Mouse (Mus musculus): ENCODE results near the gene Urod. TPM values are rescaled to one million over a fixed set of nuclear protein-coding genes. Genes with fewer than 3 reads are reported as not detected.

The Urod gene
- polyA plus RNA-seq, 1 experiment from 2014 or later, result 76.8 TPM

DNA sequence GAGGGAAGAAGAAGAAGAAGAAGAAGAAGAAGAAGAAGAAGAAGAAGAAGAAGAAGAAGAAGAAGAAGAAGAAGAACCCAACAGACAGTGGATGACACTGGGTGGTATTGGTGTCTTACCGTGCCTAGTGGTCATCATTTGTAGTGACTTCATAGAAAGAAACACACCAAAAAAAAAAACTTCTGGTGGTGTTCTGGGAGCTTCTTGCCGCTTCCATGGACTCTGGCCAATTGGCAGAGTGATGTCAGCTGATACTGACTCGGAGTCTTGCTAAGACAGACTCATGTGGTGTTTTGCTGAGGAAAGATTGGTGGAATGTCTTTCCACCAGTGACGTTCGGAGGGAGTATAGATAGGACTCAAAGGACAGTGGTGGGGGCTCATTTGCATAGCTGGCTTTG is 16.0 kb upstream of the Urod start:
- H3K27me3 ChIP-seq, result no peaks in the 10 kb centered on the region
- 87% methylated on average over 5 of the region's 5 CpGs for WGBS
- H3K9ac ChIP-seq, result no peak overlapping the region
- H3K27ac ChIP-seq (replicated peaks), result no peak overlapping the region
- no peak overlapping the region for H3K4me2 ChIP-seq
- H3K9me3 ChIP-seq, result no peaks in the 10 kb centered on the region
- H3K4me3 ChIP-seq, result no peak overlapping the region
- no peak for ATAC-seq (ENCODE audit: low read depth)
- H3K36me3 ChIP-seq, result no peaks in the 10 kb centered on the region
- no peaks in the 10 kb centered on the region for H3K4me1 ChIP-seq (replicated peaks)

DNA sequence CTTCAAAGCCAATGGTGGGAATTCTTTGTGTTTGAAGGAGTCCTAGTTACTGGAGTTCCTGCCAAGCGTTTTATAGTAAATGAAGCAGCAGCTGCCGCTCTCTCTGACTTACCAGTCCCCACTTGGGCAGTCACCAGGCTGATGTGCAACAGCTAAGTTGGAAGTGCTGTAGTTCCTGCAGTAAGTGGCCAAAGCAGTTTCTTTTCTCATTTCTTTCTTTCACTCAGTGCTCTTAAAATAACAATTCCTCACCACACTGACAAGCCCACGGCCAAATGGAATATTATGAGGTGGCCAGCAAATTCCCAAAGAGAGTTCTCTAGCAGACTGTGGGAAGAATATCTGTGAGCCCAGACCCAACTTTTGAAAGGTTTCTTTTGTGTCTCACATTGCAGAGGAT is 12.8 kb upstream of the Urod start:
- WGBS, result 69% methylated on average over 3 of the region's 3 CpGs
- no peak overlapping the region for H3K4me2 ChIP-seq
- no peak overlapping the region for H3K4me3 ChIP-seq
- no peaks in the 10 kb centered on the region for H3K9me3 ChIP-seq
- H3K4me1 ChIP-seq (replicated peaks), result 0 out of 2 replicates have a peak, but pooled peaks cover 3% of the 10 kb centered on the region
- ATAC-seq (ENCODE audit: low read depth), result no peak
- no peak overlapping the region for H3K9ac ChIP-seq
- no peak overlapping the region for H3K27ac ChIP-seq (replicated peaks)
- H3K36me3 ChIP-seq, result peaks cover 28% of the 10 kb centered on the region
- no peaks in the 10 kb centered on the region for H3K27me3 ChIP-seq

DNA sequence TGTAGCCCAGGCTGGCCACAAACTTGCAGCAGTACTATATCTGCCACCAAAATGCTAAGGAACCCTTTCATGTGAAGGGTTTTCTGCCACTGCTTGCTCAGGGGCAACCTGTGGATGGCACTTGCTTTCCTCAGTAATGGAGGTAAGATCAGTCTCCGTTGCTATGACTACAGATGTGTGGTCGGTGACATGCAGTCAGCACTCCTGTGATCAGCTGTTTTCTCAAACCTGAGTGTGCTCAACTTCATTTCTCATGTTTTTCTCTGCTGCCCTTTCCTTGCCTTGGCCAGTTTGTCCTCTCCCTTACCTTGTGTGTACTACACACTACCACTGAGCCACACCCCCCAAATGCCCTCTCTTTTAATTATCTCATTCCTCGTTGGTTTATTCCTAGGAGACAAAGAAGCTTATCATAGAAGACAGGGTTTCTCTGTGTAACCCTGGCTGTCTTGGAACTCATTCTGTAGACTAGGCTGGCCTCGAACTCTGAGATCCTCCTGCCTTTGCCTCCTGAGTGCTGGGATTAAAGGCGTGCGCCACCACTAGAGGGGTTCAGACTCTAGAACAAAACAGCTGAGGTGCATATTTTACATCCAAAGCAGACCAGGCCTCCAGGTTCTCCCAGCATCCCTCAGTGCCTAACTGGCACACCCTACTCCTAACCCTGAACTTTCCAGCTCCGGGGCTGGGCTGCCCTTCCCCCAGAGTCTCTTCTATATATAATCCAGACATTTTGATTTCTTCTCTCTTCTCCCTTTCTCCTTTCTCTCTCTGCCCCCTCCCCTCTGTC is 11.6 kb upstream of the Urod start:
- WGBS, result 70% methylated on average over 7 of the region's 7 CpGs

DNA sequence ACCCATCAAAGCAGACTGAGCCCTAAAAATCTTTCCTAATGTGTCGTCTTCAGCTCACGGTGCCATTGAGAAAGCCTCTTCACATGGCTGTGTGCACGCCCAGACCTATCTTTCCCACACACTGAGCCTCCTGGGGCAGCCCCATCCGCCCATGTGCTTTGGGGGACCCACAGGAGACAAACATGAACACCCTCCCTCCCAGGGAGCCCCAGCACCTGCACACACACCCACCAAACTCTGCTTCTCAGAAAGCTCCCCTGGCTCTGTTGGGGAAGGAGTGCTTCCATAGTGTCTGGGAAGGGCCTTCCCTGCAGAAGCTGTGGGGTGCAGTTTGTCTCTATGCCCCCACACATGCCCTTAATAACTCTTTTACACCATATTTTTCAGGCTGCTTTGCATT is 10.4 kb upstream of the Urod start:
- Histone ChIP-seq H3K4me1 (replicated peaks) (0 out of 2 replicates have a peak, but pooled peaks cover 3% of the 10 kb centered on the region), H3K9ac (no peak overlapping the region), H3K27ac (replicated peaks) (no peak overlapping the region), H3K4me3 (no peak overlapping the region), H3K9me3 (no peaks in the 10 kb centered on the region), H3K4me2 (no peak overlapping the region), H3K36me3 (peaks cover 52% of the 10 kb centered on the region), H3K27me3 (no peaks in the 10 kb centered on the region)
- 84% methylated on average over 4 of the region's 4 CpGs for WGBS
- no peak for ATAC-seq (ENCODE audit: low read depth)

More for the DNA sequence above, 11.6 kb upstream of the Urod start:
- H3K4me1 ChIP-seq (replicated peaks), result 0 out of 2 replicates have a peak, but pooled peaks cover 3% of the 10 kb centered on the region
- H3K9me3 ChIP-seq, result no peaks in the 10 kb centered on the region
- no peak for ATAC-seq (ENCODE audit: low read depth)
- no peak overlapping the region for H3K4me2 ChIP-seq
- H3K27me3 ChIP-seq, result no peaks in the 10 kb centered on the region
- no peak overlapping the region for H3K4me3 ChIP-seq
- peaks cover 40% of the 10 kb centered on the region for H3K36me3 ChIP-seq
- no peak overlapping the region for H3K9ac ChIP-seq
- H3K27ac ChIP-seq (replicated peaks), result no peak overlapping the region

DNA sequence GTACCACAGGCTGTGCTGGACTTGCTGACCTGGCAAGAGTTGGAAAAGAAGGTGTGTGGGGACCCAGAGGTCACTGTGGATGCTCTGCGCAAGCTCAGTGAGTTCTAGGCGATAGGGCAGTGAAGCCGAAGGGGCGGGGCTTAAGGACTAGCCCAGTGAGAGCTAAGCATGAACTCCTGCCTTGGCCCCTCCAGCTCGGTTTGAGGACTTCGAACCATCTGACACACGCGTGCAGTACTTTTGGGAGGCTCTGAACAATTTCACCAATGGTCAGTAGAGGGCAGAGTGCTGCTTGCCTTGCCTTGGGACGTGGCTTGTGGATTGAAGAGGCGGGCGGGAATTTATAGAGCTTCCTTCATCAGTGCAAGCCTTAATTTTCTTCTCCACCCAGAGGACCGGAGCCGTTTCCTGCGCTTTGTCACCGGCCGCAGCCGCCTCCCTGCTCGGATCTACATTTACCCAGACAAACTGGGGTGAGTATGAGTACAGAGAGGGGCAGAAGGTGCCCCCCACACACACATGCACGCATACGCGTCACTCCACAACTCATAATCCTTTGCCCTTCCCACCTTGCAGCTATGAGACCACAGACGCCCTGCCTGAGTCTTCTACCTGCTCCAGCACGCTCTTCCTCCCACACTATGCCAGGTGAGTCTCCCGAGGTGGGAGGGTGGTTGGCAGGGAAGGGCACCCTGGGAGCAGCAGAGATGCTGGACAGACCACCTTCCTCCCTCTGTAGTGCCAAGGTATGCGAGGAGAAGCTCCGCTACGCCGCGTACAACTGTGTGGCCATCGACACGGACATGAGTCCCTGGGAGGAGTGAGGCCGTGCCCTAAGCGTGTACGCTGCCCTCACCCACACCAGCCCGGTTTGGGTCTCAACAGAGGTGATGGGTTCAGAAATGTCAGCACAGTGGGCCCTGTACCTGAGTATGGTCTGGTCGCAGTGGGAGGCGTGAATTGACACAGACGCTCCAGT is 8.6 kb upstream of the Urod start:
- Histone ChIP-seq H3K27ac (replicated peaks) (no peak overlapping the region), H3K27me3 (no peaks in the 10 kb centered on the region), H3K4me3 (no peak overlapping the region), H3K4me1 (replicated peaks) (0 out of 2 replicates have a peak, but pooled peaks cover 3% of the 10 kb centered on the region), H3K36me3 (peaks cover 70% of the 10 kb centered on the region), H3K9ac (0 out of 2 replicates have a peak overlapping the region, but pooled peaks have one; percentile 34), H3K9me3 (no peaks in the 10 kb centered on the region), H3K4me2 (no peak overlapping the region)
- peak; percentile 71; the same call in 1 of the 2 replicates for ATAC-seq (ENCODE audit: low read depth)
- WGBS, result 56% methylated on average over 38 of the region's 38 CpGs

DNA sequence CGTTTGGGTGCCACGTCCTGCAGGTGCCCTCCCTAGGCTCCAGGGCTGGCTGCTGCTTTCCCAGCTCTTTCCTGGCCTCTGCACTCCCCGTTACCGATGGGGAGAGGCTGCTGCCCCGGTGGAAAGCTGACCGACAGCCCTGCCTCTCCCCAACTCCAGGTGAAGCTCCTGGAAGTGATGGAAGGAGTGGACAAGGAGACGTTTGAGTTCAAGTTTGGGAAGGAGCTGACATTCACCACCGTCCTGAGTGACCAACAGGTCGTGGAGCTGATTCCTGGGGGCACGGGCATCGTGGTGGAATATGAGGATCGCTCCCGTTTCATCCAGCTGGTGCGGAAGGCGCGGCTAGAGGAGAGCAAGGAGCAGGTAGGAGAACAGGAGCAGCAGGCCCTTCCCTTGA is 7.7 kb upstream of the Urod start:
- WGBS, result 88% methylated on average over 16 of the region's 16 CpGs
- Histone ChIP-seq H3K4me2 (no peak overlapping the region), H3K9ac (no peak overlapping the region), H3K4me3 (no peak overlapping the region), H3K36me3 (peaks cover 71% of the 10 kb centered on the region), H3K27me3 (no peaks in the 10 kb centered on the region), H3K27ac (replicated peaks) (no peak overlapping the region), H3K4me1 (replicated peaks) (0 out of 2 replicates have a peak, but pooled peaks cover 3% of the 10 kb centered on the region), H3K9me3 (no peaks in the 10 kb centered on the region)
- no peak for ATAC-seq (ENCODE audit: low read depth)

DNA sequence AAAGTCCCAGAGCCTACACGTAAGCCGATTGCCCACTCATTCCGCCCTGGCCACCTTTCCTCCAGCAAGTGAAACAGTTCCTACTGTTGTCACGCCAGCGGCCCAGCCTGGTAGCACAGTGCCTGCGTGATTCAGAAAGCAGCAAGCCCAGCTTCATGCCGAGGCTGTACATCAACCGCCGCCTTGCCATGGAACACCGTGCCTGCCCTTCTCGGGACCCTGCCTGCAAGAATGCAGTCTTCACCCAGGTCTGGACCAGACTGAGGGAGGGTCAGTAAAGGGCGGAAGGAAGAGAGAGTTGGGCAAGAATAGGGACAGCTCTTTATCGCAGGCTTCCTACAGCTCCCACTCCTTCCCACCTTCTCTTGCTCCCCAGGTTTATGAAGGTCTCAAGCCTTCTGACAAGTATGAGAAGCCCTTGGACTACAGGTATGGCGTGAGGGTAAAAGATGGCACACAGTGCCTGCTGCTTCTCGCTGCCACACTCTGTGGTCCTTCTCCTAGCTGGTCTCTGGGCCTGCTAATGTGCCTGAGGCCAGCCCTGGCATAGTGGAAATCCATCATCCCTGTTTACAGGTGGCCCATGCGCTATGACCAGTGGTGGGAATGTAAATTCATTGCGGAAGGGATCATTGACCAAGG is 5.4 kb upstream of the Urod start:
- no peak for ATAC-seq (ENCODE audit: low read depth)
- H3K4me3 ChIP-seq, result no peak overlapping the region
- no peak overlapping the region for H3K4me2 ChIP-seq
- H3K36me3 ChIP-seq, result peaks cover 67% of the 10 kb centered on the region
- H3K27me3 ChIP-seq, result no peaks in the 10 kb centered on the region
- no peak overlapping the region for H3K27ac ChIP-seq (replicated peaks)
- H3K9me3 ChIP-seq, result no peaks in the 10 kb centered on the region
- H3K9ac ChIP-seq, result no peak overlapping the region
- WGBS, result 91% methylated on average over 17 of the region's 17 CpGs
- peaks cover 20% of the 10 kb centered on the region for H3K4me1 ChIP-seq (replicated peaks)

DNA sequence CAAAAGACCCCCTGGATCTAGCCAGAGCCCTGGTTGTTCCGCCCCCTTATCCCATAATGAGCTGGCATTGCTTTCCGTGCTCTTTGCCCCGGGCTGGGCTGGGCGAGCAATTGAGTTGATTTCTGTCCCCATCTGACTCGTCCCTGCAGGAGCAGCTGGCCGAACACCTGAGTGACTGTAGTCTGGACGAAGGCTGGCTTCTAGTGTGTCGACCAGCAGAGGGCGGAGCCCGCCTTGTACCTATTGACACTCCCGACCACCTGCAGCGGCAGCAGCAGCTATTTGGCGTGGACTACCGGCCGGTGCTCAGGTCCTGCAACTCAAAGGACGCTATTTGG is 1.6 kb upstream of the Urod start:
- Histone ChIP-seq H3K4me3 (peak overlapping the region; percentile 78), H3K4me2 (peak overlapping the region; percentile 97), H3K4me1 (replicated peaks) (peaks cover 36% of the 10 kb centered on the region), H3K9me3 (no peaks in the 10 kb centered on the region), H3K36me3 (peaks cover 30% of the 10 kb centered on the region), H3K27me3 (no peaks in the 10 kb centered on the region), H3K9ac (peak overlapping the region; percentile 89), H3K27ac (replicated peaks) (peak overlapping the region; percentile 89)
- peak; percentile 13 for ATAC-seq (ENCODE audit: low read depth)
- under 1% methylated on average over 16 of the region's 16 CpGs for WGBS

DNA sequence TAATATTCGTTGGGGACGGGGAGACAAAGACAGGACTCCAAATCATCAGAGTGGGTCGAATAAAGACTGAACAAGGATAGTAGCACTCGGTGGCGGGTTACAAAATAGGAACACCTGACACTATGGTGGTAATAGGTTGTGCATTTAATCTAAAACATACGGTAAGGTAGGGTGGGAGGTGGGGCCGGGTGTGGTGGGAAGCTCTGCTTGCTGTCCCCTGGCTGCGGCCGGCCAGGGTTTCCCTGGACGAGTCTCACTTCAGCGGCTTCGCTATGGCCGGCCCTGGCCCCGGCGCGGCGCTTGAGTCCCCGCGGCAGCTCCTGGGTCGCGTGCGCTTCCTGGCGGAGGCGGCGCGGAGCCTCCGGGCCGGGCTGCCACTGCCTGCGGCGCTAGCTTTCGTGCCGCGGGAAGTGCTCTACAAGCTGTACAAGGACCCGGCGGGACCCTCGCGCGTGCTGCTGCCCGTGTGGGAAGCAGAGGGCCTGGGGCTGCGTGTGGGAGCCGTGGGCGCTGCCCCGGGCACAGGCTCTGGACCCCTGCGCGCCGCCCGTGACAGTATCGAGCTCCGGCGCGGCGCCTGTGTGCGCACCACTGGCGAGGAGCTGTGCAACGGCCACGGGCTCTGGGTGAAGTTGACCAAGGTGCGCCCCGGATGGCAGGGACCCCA is 1.1 kb upstream of the Urod start, which contains the start of gene Hectd3:
Hectd3 (plus strand) TSS at position 187 of the 667 bp plus-strand sequence.
- H3K9me3 ChIP-seq, result no peaks in the 10 kb centered on the region
- peaks cover 28% of the 10 kb centered on the region for H3K36me3 ChIP-seq
- H3K27ac ChIP-seq (replicated peaks), result peak within 1 kb of the TSS; percentile 89
- under 1% methylated on average over 56 of the region's 58 CpGs for WGBS
- peak within 1 kb of the TSS; percentile 78 for H3K4me3 ChIP-seq
- peak within 1 kb of the TSS; percentile 97 for H3K4me2 ChIP-seq
- peaks cover 36% of the 10 kb centered on the region for H3K4me1 ChIP-seq (replicated peaks)
- ATAC-seq (ENCODE audit: low read depth), result peak; percentile 75
- no peaks in the 10 kb centered on the region for H3K27me3 ChIP-seq
- H3K9ac ChIP-seq, result peak within 1 kb of the TSS; percentile 89

DNA sequence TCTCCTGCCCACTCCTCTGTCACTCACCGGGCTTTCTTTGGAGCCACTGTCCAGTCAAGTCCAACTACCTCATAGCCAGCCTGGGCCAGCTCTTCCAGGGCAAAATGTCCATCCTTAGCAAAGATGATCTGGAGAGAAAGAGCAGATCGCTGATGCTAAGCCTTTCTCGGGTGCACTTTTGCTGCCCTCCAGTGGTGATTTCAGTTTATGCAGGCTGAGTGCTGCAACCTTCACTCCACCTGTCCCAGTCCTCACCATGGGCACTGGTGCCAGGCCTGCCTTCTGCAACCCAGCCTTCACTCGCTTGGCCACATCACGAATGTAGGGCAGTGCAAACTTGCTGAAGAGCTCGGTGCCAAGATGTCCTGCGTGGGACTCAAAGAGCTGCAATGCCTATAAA is 2.8 kb downstream of the Urod start:
- H3K9ac ChIP-seq, result no peak overlapping the region
- H3K4me1 ChIP-seq (replicated peaks), result peaks cover 30% of the 10 kb centered on the region
- H3K9me3 ChIP-seq, result no peaks in the 10 kb centered on the region
- H3K36me3 ChIP-seq, result peaks cover 38% of the 10 kb centered on the region
- H3K4me2 ChIP-seq, result no peak overlapping the region
- H3K27me3 ChIP-seq, result no peaks in the 10 kb centered on the region
- no peak for ATAC-seq (ENCODE audit: low read depth)
- H3K27ac ChIP-seq (replicated peaks), result no peak overlapping the region
- 16% methylated on average over 7 of the region's 7 CpGs for WGBS
- no peak overlapping the region for H3K4me3 ChIP-seq

DNA sequence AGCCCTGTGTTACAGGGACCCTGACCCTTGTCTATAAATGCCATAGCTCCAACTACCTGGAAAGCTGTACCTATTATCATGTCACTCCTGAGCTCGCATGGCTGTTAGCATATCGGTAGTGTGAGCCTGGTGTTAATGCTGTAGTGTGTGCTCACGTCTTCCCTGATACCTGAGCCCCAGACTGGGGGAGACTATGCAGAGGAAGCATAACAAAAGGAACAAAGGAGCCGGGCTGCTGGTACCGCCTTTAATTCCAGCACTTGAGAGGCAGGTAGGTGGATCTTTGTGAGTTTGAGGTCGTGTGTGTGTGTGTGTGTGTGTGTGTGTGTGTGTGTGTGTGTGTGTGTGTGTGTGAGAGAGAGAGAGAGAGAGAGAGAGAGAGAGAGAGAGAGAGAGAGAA is 4.5 kb downstream of the Urod start:
- no peak for ATAC-seq (ENCODE audit: low read depth)
- Histone ChIP-seq H3K4me2 (no peak overlapping the region), H3K27ac (replicated peaks) (no peak overlapping the region), H3K4me3 (no peak overlapping the region), H3K9me3 (no peaks in the 10 kb centered on the region), H3K27me3 (no peaks in the 10 kb centered on the region), H3K9ac (no peak overlapping the region), H3K4me1 (replicated peaks) (peaks cover 19% of the 10 kb centered on the region), H3K36me3 (peaks cover 55% of the 10 kb centered on the region)
- WGBS, result 63% methylated on average over 6 of the region's 6 CpGs
